ENCODE assay signal across 14 mouse cellular contexts in genomic region chr9:88731728-88732127, GRCm38 (mm10). TPM values are rescaled to one million over a fixed set of nuclear protein-coding genes. Genes with fewer than 3 reads are reported as not detected.
DNase-seq lines count a peak whose midpoint lies in the region; ATAC-seq and TF ChIP-seq lines count a peak whose summit lies in the region.
"Not testable (repeated sequence)": the region's sequence is repeated elsewhere in the genome, so short reads cannot be mapped to it uniquely, and the experiment has no call there.
"Had no signal": no experiment of that assay in that cellular context is flagged by ENCODE, and none has a peak within 500 bp of the region (broad histone marks: within the 10 kb centered on the region; RNA-seq: fewer than 3 reads in every experiment).

TSS of gene Bcl2a1d (minus strand) at chr9:88731914.

- H3K9me3 ChIP-seq in liver, postnatal 0 days (ENCODE audit: low read length): not testable (repeated sequence)

- 38% methylated on average over 5 of the region's 5 CpGs for WGBS in liver, postnatal 0 days (ENCODE audit: insufficient replicate concordance)

- not testable (repeated sequence) for H3K9ac ChIP-seq in liver, postnatal 0 days (replicated peaks)

- H3K27ac ChIP-seq in liver, postnatal 0 days (ENCODE audit: low read depth): not testable (repeated sequence)

- not testable (repeated sequence) for TF ChIP-seq EP300 in liver, postnatal 0 days (IDR thresholded peaks at IDR 0.05; ENCODE audit: low read depth)

- H3K36me3 ChIP-seq in liver, postnatal 0 days (replicated peaks; ENCODE audit: insufficient read depth, low read length): not testable (repeated sequence)

- peak; percentile 71 for DNase-seq in CD4-positive, CD25-positive, alpha-beta regulatory T cell, adult 2 months (ENCODE audit: low read depth, low spot score)
- DNase-seq in heart, adult 11 months: peak; percentile 89
- DNase-seq in liver, postnatal 0 days: not testable (repeated sequence)
- peak; percentile 58 for DNase-seq in lung, postnatal 36 days
- DNase-seq in natural killer cell, adult 2 months (ENCODE audit: low spot score in 2 of 2): peak; percentile 45 to 56
- DNase-seq in spleen, postnatal 36 days (ENCODE audit: low spot score in 2 of 2): peak; percentile 62 to 64
- peak; percentile 15 to 32 for DNase-seq in thymus, postnatal 36 days

- H3K27me3 ChIP-seq in liver, postnatal 0 days (ENCODE audit: insufficient read depth, low read length): not testable (repeated sequence)

- TF ChIP-seq CTCF in liver, postnatal 0 days (IDR thresholded peaks at IDR 0.05; ENCODE audit: low read depth): not testable (repeated sequence)

- H3K4me2 ChIP-seq in liver, postnatal 0 days (ENCODE audit: low read depth, low read length): not testable (repeated sequence)

- not testable (repeated sequence) for H3K4me3 ChIP-seq in liver, postnatal 0 days (ENCODE audit: low read depth, low read length)

- H3K4me1 ChIP-seq in liver, postnatal 0 days (ENCODE audit: insufficient read depth): not testable (repeated sequence)

- ATAC-seq in activated CD4-positive, CD25-positive, alpha-beta regulatory T cell, adult 4 months: peak; percentile 83
- ATAC-seq in liver, postnatal 0 days: peak; percentile 31; the same call in 1 of the 2 replicates

RNA-seq across cellular contexts. Expression of gene Bcl2a1d, which starts in this region (rescaled TPM):
- polyA plus RNA-seq in activated CD4-positive, CD25-positive, alpha-beta regulatory T cell, adult 4 months (2017; shearing (Covaris generic)): 100 to 1,000 TPM in 1 of 2 experiments, 10 to 100 TPM in 1; 91.4 to 139 TPM
- polyA plus RNA-seq in liver, postnatal 0 days (2015; fragmentation: Nextera tagmentation; extraction: Ambion mirVana): 0.98 and 1.0 TPM in 2 replicates
- polyA plus RNA-seq: embryonic facial prominence, embryonic 11.5 days; forebrain, embryonic 10.5 days; forebrain, embryonic 16.5 days; heart, embryonic 12.5 days; hindbrain, embryonic 11.5 days; limb, embryonic 11.5 days had no signal

Comparison
In these comparisons a context has a peak if more than half of its experiments do, and no peak if none do; other contexts are left out.
1. RNA of gene Bcl2a1d (polyA plus RNA-seq): 91.4 to 139 TPM in activated CD4-positive, CD25-positive, alpha-beta regulatory T cell, adult 4 months; 0.98 to 1.0 TPM in liver, postnatal 0 days; every median in the first group is over 10 times any median in the second.